Mouse (Mus musculus): ENCODE results near the gene Add2.

Gene Add2

DNA sequence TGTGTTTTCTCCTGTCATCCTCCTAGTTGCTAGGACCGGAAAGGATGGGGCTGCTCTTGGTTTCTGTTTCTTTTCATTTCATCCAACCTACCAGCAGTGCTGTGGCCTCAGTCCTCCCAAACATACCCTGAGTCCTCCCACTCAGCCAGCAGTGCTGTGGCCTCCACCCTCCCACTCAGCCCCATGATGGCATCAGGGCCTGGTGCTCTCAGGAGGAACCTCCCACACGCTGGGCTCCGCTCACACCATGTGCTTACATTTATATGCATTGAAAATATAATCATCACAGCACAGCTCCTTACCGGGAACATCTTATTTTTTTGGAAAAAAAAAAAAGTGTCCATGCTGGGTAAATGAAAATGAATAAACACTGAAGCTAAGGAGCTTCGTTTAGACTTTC is 20.0 kb downstream of the Add2 start:
- no peak for DNase-seq (ENCODE audit: low spot score in 2 of 2)

DNA sequence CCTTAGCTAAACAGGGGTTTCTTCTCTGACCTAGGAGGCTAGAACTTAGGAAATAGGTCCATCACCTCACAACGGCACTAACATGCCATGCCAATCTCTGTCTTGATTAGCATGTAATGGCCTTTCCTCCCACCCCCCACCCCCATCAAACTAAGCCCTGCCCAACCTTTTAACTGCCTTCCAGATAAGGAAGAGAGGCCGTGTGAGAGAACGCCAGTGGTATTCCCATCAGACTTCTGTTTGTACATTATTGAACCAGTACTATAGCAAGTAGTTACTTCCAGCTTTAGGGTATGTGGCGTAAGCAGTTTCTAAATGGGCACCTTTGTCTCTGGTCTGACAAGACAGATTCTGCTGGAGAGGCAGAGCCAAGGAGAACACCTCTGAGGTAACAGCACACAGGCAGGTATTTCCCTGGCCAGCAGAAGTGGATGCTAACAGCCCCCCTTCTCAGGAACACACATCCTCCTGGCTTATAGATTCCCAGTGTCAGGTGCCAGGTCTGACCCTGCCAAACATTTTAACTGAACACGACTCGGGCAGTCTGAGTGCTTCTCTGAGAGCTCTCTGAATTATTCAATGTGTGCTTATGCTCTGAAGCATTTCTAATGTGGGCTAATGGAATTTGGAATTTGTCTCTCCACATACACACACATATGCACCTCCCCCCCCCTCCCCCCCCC is 22.2 kb downstream of the Add2 start:
- no peak for DNase-seq (ENCODE audit: low spot score in 2 of 2)

DNA sequence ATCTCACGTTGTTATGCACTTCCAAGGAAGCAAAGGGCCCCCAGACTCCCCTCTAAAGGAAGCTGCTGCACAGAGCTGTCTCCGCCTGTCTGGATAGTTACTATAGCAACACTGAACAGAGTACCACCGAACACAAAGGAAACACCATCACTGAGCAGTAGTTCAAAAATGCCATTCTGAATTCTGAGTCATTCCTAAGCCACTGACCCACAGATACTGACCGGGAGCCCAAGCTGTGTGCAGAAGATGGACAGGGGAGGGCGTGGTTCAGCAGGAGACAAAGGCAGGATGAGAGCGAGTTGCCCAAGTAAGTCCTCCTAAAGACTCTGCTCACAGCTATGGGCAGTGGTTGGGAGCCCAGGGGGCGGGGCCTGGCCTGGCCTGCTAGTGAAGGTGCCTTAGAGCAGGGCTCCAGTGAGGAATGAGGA is 23.6 kb downstream of the Add2 start:
- DNase-seq (ENCODE audit: low spot score in 2 of 2) = no peak

DNA sequence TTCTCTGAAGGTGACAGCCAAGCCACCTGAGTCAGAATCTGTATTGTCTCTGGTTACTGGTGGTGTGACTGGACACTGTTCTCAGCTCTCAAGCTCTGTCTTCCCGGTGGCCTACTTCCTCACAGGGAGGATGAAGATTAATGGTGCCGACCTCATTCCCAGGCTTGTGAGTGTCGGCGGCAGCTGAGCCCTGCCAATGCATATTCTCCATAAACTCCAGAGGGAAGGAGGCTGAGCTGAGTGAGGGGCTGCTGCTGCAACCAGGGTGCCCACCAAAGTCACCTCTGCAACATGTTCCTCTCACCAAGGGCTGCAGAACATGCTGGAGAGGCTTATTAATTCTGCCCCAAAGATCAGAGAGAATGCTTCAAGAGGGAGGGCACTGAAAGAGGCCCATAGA is 24.1 kb downstream of the Add2 start:
- DNase-seq (ENCODE audit: low spot score in 2 of 2) = no peak

DNA sequence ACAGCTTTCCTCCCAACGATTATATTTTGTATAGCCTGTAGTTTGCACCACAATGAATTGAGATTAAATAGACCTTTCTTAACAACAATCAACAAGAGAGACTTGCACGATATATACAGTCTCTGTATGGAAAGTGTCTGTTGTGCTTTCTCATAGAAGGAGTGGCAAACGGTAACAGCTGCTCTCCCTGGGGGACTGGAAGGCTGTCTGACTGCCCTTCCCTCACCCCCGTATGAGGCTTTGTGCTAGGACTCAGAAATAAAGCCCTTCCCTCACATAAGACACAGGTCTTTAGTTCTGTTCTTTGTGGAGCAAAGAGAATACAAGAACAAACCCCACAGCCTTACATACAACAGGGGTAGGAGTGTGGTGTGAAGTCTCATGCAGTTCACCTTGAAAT is 24.6 kb downstream of the Add2 start:
- DNase-seq (ENCODE audit: low spot score in 2 of 2) = no peak

DNA sequence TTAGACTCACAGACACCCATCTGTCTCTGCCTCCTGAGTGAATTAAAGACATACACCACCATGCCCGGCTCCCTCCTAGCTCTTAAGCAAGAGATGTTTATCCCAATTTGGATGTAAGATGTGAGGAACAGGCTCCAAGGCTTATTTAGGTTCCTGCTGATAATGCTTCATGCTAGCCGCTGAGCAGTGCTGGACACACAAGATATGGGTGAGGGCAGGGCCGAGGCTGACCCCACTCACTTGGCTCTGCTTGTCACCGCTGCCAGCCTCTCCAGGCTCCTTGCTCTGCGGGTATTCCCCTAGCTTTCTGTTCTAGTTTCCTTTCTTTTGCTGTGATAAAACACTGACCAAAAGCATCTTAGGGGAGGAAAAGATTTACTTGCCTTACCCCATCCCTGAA is 25.1 kb downstream of the Add2 start:
- no peak for DNase-seq (ENCODE audit: low spot score in 2 of 2)

DNA sequence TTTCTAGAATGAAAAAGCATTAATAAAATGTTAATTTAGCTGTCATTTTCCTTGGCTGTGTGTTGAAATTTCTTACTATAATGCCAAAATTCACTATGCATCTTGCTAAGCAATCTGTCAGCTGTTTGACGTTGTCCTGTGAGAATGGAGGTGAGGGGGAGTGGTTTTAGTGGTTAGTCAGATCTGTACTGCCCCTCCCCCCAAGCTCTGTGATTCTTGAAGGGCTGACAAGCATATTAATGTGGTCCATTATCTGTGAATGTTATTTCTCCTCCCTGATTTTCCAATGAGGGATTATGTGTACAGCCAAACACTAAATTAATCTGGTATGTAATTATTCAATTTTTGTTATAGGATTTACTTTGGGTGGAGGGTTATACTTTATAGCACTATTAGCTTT is 30.0 kb downstream of the Add2 start:
- DNase-seq (ENCODE audit: low spot score in 2 of 2) = no peak

DNA sequence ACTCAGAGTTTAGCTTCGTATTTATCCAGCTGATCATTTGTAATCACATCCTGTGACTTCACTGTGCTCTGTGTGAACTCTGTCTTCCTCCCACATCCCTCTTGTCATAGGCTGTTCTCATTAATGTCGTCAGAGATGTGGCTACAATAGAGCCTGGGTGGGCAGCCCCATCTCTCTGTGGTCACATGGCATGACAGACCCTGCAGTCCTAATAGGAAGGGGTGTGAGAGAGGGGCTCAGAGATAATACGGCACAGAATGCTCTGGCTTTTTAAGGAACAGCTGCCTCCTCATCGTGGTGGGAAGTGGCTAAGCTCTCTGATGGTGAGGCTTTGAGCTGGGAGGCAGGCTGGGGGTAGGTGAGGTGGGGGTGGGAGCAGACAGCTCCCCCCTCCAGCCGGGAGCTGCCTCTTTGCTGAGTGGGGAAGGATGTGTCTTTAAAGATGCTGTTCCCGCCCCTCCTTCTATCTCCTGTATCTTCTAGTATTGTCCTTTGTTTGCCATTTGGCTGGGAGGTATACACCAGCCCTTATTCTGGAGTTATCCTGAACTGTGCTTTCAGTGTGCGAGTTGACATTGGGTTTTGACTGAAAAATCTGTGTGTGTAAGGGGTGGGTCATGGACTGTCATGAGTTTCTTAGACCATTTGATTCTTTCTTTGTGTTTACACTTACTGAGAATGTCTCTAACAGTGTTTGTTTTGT is 30.8 kb downstream of the Add2 start:
- DNase-seq (ENCODE audit: low spot score in 2 of 2) = no peak

DNA sequence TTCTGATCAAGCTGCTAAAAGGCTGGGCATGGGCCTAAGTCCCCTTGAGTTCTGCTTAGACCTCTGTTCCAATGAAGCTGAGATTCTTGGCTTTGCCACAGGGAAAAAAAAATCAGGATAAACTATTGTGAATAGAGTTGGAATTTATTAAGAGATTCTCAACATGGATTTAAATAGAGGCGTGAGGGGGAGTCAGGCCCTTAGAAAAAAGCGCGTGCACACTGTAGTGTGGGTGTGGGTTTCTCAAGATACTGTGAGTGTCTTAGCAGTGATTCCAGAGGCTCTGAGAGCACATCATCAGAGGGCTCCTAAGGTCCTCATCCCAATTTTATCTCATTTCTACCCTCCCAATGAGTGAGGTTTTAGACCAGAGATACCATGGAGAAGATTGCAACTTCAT is 31.7 kb downstream of the Add2 start:
- DNase-seq (ENCODE audit: low spot score in 2 of 2) = no peak

DNA sequence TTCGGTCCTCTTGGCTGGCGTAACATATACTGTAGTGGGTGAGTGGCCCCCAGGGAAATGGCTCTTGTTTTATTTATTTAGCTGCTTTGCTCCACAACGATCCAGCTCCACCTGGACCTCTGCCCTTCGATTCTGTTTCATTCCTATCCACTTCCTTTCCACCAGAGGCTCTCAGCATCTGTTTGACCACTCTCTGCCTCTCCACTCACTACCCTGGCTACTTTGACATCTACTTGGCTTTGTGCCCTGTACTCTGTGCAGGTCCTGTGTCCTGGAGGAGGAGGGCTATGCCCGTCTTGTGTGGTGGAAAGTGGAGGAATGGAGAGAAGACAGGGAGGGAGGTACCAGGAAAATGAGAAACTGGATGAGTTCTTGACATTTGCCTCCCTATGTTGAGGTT is 33.7 kb downstream of the Add2 start:
- DNase-seq (ENCODE audit: low spot score in 2 of 2) = no peak

DNA sequence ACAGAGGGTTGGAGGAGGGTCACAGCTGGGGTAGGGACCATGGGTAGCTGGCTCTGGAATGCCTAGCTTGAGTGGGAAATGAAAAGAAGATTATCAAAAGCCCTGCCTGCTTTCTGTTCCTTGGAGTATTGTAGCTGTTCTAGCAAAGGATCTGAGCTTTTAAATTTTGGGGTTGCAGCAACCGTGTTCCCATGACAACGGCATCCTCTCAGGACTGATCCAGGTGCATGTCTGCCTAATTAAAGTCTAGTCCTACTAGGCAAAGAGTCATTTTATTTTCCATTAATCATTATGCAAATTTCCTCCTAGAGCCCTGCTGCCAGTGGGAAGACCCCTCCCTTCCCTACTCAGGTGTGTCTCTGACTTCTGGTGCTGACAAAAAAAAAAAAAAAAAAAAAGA is 34.2 kb downstream of the Add2 start:
- DNase-seq (ENCODE audit: low spot score in 2 of 2) = no peak

DNA sequence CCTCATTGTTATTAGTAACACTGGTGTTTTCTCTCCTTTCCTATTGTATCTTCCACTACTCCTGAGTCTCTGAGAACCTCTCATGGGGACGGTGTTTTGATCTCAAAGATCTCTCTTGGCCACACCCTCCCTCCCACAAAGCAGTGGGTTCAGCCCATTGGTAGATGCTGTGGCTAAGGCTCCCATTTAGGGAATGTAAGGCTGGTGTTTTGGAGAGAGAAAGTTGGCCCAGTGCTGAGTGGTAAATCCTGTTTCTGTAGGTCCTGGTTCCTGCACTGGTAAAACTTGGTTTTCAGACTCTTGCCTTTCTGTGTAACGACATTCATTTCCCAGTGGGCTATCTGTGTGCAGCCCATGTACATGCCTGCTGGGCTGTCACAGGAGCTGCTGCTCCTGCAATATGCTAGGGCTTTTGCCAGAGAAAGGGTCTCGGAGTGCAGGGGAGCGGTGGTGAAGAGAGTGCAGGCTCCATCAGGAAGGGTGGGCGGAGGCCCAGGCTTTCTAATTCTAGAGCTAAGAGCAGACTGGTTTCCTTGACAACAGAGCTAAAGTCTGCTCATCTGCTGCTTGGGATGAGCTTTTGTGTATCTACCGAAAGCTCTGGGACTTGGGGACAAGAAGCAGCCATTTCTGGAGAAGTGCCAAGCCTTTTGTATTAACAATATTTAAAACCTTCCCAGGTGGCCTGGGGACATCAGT is 36.0 kb downstream of the Add2 start:
- DNase-seq (ENCODE audit: low spot score in 2 of 2) = no peak

DNA sequence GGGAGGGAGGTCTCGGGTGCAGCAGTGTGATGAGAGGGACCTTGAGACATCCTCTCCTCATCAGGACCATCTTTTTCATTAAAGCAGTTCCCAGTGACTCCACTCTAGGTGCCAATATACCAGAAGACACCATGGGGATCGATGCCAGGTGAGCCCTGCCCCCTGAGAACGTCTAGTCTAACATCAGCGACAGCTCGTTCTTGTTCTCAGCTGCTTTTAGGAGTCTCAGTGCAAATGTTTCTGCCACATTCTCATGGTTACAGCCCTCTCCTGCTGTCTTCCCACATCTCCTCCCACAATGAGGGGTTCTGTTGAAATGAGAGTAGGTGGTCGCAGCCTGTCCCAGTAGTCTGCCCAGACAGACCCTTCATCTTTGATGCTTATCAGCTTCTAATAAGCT is 38.2 kb downstream of the Add2 start:
- no peak for DNase-seq (ENCODE audit: low spot score in 2 of 2)

DNA sequence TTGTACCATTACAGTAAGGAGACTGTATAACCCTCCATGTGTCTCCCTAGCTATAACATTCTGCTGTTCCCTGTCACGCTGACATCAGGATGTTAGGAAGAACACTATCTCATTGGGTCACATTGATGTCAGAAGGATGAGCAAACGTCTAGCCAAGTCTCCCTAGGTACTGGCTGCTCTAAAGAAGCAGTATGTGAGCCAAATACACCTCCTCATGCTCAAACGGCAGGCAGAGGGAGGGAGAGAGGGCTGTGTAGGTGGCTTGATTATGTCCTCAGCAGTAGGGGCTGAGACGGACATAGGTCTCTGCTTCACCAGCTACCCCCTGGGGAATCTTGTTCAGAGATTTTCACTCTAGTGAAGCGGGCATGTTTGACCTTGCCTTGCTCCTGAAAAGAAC is 38.7 kb downstream of the Add2 start:
- DNase-seq (ENCODE audit: low spot score in 2 of 2) = no peak

DNA sequence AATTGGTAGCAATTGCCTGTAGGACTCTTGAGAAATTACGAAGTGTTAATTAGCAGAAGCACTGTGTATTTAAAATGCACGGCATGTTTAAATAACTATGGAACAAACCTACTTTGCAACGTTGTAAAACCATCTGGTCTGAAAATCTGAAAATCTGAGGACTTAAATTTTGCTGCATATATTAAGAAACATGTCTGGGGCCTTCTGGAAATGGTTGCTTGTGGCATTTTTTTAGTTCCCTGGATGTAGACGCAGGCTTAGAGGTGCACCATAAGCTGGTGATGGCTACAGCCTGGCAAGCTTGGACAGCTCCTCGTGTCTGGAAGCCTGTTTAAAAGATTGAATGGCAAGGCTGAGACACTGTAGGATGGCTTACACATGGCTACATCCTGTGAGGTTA is 40.5 kb downstream of the Add2 start:
- no peak for DNase-seq (ENCODE audit: low spot score in 2 of 2)

DNA sequence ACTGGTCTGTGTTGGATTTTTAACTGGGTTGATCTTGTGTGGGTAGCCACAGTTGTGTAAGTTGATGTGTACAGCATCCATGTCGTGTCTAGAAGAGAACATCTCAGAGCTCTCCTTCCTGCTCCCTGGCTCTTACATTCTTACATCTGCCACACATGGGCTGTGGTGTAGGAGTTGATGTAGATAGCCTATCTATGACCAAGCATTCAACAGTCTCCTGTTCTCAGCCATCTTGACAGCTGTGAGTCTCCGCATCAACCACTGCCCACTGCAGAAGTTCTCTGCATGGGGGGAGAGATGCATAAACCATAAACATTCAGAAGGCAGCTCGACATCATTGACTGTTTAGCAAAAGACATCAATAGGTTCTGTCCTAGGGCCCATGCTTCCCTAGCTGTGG is 41.4 kb downstream of the Add2 start:
- DNase-seq (ENCODE audit: low spot score in 2 of 2) = no peak

DNA sequence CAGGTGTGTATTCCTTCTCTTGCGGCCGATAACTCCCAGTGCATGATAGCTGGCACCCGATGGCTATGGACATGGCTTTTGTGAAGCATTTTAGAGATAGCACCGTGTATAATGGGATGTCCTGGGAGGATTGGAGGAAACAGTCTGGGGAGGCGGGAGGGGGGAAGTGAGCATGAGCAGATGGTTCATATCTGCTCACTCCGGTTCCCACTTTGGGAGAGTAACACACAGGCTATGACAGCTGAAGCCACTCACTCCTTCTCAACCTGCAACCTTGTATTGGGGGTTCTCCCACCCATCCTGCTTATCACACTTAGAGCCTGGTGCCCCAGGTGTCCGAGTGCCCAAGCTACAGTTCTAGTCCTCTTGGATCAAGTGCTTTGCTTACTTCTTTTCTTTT is 41.8 kb downstream of the Add2 start:
- DNase-seq (ENCODE audit: low spot score in 2 of 2) = no peak

DNA sequence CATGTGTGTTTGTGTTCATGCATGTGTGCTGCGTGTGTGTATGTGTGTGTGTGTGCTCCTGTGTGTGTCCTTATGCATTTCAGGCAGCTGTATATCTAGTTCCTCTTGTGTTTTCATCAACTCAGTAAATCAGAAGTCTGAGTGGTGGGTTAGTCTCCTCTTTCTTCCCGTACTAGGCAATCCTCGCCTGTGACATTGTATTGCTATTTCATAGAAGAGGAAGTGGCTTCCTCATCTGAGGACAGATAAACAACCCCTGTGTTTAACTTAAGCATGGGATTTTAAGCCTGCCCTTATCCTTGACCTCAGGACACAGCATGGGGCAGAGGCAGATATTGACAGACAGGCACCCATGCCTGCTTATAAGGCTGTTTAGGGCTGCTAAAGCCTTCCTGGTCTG is 45.4 kb downstream of the Add2 start:
- DNase-seq (ENCODE audit: low spot score in 2 of 2) = no peak

DNA sequence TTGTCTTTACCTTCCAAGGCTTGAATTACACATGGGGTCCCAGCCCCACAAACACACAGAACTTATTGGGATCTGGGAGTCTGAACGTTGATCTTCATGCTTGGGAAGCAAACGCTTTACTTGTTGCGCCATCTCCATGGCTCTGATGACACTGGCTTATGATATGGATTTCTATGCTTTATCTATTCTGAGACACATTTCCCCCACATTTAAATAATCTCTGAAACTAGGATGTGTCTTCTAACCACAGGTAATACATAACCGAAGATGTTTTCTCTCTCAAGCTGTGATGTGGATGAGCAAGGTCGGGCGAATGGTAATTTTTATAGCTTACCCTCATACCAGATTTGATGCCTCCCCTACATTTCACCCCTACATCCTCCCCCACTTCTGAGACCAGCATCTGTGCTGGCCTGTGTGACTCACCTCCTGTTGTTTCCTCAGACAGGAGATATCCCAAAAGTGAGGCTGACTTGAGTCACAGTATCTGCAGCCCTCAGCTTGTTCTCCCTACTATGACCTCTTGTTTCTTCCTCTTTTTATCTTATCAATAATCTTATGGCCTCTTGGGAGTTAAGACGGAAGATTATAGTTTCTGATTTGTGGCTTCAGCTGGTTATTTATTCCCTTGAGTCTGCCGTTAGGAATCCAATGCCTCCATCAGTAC is 46.2 kb downstream of the Add2 start:
- DNase-seq (ENCODE audit: low spot score in 2 of 2) = no peak

DNA sequence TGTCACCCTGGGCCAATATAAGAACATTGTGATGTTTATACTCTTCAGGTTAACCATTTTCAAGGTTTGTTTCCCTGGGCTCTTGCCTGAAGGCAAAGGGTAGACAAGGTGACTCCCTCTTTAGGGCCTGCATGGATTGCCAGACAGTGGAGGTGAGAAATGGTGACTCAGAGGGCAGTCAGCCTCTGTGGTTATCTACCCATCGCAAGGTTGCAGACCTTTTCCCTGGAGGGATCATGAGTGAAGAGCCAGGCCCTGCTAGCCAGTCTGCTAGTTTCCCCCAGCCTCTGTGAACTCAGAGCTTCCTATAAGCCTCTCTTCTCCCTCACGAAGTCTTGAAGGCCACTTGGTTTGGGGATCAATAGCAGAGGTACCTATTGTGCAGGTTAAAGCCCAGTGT is 48.0 kb downstream of the Add2 start:
- no peak for DNase-seq (ENCODE audit: low spot score in 2 of 2)

DNA sequence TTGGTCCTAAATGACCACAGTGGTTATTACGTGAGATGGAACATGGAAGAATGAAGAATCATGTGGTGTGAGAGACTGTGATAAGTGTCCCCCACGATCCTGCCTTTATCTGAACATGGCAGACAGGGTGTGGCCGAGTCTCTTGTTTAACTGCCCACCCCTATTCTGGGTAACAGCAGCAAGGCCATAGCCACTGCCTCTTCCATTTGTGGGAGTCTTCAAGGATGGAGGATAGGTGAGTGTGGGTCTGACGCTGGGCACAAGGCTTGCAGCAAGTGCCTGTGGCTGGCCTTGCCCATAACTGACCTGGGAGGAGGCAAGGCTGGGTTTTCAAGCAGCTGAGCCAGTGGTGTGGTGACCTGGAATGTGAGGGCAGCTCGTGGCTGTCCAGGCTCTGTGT is 49.4 kb downstream of the Add2 start:
- no peak for DNase-seq (ENCODE audit: low spot score in 2 of 2)

DNA sequence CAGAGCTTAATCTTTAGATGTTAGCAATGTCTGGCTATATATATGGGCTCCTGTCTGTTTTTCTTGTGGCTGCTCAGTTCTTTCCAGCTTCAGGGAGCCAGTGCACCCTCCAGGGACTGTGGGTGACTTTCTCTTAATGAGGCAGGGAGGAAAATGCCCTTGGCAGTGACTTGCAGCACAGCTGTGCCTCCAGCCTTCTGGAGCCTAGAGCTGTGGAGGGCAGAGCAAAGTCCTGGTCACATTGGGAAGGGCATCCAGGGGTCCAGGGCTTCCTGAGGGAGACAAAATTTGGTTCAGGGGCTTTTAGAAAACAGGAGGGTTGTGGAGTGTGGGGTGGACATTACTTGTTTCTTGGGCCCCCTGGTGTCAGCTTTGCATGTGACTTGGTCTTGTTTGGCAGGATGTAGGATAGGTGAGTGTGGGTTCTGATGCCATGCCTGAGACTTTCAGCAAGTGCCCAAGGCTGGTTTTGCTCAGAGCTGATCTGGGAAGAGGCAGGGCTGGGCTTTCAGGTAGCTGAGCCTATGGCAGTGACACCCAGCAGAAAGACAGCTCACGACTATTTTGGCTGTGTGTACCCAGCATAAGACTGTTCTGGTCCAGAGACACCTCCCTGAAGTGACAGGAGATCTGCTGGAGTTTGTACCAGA is 50.0 kb downstream of the Add2 start:
- DNase-seq (ENCODE audit: low spot score in 2 of 2) = no peak

All from urinary bladder, adult 18-20 months (tissue).